Mouse (Mus musculus) inflammation-experienced regulatory T-cells, adult 6 months (primary cell): ENCODE measurements around the gene Angptl2. TPM values are rescaled to one million over a fixed set of nuclear protein-coding genes. Genes with fewer than 3 reads are reported as not detected.

Experiments
- ATAC-seq: one replicate; pipeline ENCODE4 v1.8.0; 2017
- polyA plus RNA-seq, 3 experiments: library from polyadenylated mRNA; unstranded; fragments of 100-300 nt; shearing (Covaris generic); gene quantifications; one replicate each; pipeline ENCODE4 v1.2.1; 2017

The Angptl2 gene
- polyA plus RNA-seq, 3 experiments from 2014 or later: 17.1 to 19.5 (median 19.3) TPM

DNA sequence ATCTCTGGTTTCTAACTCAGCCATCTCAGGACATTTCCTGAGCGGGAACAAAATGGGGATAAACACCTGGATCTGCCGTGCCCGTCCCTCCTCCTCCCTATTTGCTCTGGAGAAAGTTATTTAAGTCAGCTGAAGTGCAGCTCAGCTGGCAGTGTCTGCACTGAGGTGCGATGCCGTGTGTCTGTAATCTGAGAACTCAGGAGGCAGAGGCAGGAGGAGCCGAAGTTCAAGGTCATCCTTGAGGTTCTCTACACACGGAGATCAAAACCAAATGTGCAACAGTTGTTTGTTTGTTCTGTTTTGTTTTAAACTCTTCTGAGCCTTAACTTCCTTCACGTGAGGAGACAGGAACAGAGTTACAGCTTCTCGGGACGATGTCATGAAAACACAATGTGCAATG, 14.8 kb downstream of the Angptl2 start:
- no peak for ATAC-seq

DNA sequence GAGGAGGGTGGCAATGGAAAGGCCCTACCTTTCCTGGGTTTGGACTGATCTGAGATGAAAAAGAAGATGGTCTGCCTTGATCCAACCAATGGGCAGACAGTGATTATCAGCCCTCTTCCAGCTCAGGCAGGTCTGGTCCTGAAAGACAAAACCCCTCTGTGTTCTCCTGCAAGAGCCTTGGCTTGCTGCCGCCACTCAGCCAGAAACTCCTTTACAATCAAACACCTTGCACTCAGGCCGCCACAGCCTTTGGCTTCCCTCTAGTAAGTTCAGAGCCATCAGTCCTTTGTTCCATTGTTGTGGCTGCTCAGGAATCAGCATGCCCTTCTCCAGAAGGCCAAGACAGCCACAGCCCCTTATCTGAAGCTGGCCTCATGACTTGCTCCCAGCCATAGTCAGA, 15.9 kb downstream of the Angptl2 start:
- ATAC-seq: no peak

DNA sequence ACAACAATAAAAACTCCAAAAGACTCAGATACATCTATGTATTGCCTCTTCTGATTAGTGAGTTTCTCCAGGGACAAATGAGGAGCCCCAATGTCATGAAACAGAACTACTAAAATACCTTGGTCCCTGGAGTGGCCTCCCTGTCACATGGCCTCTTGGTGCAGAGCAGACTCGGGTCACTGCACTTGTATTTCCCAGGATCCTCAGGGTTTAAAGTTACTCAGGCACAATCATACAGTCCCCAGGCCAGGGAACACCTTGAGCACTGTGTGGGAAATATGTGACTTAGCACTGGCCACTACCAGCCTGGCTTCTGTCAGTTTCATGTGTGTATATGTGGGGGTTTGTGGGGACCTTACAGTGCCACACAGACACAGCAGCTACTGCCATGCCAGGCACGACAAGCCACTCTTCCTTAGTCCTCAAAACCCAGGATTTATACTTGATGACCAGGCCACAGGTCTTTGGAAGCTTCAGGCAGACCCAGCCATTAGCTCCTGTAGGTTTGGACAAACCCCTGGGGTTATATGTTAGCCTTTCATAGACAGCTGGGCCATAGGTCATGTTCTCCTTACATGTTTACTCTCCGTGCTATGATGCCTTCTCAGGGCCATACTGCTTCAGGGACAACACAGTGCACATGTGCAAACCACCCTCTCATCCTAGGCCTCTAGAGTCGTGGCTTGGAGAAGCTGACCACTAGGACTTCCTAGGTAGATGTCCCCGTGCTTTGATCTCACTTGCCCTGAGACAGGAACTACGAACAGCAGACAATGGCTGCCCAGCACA, 17.1 kb downstream of the Angptl2 start:
- no peak for ATAC-seq

DNA sequence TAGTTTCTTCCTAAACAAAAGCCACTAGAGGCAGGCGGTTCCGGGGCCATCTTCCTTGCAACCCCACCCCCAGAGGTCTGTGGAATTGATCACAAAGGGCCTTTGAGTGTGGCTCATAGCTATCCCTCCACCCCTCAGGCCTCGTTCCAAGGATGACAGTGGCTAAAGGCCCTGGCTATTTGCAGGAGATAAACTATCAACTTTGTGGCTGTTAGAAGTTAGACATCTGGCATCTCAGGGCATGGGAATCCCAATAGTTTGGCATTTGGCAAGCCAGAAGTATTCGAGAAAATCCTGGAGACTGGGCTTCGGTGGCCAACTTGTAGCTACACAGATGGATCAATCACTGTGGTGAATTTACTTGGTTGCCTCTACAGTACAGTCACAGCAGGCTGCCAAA, 18.0 kb downstream of the Angptl2 start:
- ATAC-seq: no peak

DNA sequence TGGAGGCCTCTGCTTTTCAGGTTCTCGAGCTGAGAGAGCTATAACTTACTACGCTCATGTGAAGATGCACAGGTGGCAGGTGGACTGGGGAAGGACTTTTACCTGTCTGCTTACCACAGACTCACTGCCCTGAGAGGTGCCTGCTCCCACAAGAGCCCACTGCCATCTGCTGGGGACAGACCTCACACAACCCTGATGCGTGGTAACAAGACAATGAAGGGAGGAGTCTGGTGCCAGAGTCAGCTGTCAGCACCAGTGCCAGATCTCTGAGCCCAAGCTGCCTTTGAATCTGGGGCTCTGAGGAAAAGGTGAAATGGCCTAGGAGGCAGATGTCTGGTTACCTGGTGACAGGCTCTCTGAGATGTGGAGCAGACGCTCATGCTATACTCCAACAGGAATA, 19.0 kb downstream of the Angptl2 start:
- ATAC-seq: no peak

DNA sequence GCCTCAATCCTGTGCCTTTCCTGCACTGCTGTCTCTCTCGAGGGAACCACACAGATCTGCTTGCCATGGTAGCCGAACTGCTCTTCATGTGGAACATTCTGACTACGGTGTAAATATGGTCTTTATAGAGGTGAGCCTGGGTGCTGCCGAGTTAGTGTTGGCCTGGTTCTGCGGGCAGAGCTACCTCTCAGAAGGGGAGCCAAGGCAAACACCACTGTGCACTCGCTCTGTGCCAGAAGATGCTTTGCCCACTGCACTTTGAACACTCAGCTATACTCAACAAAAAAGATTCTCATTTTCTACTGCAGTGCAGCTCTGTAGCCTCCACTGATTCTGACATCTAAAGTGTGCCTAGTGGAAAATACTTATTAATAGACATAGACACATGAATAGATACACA, 21.7 kb downstream of the Angptl2 start:
- ATAC-seq: no peak

DNA sequence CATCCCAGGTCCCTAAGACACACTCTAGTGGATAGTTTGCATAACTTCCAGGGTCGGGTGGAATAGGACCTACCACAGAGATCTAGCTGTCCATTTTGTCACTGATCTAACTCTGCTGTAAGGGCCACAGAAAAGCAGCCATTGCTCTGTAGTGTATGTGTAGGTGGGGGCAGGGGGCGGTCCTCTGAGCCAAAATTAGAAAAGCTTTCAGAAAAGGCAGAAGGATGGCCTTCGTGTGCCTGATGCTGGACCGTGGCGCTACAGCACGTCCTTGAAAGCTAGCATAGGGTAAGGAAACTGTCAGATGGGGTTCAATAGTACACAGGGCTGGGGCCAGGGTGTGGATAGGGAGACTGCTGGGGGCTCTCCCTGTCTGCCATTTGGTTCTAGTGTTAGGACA, 29.0 kb downstream of the Angptl2 start:
- no peak for ATAC-seq

DNA sequence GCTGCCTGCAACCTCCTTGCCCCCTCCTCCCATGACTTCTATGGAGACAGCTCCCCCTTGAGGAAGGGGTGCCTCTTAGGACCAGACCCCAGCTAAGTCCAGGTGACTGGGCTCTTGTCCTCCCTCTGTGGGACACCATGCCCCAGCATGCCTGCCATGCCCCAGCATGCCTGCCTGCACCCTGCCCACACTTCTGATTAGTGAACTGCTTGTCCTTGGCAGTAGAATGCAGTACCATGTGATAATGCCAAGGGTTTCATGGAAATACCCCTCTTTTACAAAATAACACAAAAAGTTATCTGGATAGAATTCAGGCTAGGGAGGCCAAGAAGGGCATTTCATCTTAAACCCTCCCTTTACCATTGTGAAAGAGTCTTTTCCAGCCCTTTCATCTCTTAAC, 29.5 kb downstream of the Angptl2 start:
- no peak for ATAC-seq

DNA sequence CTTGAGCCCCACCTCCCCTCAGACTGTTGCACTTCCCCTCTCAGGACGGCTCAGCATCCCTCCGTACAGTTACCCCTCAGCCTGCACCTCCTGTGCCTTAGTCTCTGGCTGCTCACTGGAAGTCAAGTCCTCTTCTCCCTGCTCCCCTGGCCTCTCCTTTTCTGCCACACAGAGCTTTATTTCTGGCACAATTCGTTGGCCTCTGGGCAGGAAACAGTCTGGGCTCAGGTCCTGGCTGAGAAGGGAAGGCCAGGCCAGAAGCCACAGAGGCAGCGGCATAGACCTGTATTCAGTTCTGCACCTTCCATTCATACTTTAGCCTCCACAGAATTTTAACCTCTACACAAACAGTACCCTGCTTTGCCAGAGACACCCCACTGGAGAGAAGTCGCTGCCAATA, 31.0 kb downstream of the Angptl2 start:
- no peak for ATAC-seq

DNA sequence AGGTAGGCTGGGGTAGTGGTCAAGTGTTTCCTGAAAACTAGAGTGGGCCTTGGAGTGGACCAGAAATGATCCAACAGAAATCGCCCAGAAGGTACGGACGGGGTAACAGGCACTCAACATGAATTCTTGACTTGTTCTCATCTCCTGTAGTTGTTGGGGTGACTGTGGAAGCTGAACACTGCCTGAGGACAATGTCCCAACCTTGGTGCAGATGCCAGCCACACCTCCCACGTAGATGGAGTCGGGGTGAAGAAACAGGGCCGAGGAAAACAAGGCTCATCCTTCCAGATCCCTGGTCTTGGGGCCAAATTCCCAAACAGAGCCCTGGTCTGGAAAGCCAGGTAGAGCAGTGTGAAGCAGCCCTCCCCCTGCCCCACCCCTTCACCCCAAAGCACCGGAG, 32.7 kb downstream of the Angptl2 start:
- ATAC-seq: no peak

DNA sequence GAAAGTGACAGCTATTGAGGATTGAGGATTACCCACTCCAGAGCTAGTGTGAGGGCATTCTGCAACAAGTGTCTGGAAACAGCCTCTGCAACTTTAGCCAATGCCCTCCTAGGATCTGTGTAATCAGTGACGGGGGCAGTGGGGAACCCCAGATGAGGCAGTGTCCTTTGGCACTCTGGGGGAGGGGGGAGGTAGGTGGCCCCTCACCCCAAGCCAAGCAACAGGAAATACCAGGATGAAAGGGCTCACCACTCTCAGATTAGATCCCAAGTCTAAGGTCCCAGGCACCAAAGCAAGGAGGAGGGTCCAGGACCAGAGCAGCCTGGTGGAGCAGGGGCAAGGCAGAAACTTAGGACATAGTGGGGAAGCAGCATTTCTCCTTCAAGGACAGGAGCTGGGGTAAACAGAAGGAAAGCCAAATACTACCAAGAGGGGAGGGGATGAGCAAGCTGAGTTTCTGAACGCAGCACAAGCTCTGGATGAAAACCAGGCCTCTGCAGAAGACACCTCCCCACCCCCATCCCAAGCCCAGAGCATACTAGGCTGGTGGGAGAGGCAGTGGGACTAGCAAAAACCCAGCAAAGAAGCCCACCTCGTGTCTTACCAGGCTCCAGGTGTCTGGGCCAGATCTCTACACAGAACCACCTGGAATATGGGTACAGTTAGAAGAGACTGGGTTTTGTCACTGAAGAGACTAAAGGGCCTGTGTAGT, 34.2 kb downstream of the Angptl2 start:
- ATAC-seq: no peak

DNA sequence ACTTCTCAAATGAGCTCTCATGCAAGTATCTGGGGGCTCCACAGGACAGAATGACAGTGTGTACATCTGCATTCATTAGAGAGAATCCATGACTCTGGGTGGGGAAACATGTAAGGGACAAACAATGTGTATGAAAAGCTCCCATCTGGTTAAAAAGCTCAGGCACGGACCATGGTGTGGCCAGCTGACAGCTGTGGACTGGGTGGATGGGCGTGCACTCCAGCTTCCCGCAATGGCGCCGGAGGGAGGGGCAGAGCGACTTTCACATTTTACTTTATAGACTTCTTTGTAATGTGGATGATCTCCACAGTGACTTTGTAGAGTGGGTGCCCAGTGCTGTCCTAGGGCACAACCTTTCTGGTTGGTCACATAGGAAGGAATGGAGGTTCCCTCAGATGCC, 36.9 kb downstream of the Angptl2 start:
- ATAC-seq: no peak

DNA sequence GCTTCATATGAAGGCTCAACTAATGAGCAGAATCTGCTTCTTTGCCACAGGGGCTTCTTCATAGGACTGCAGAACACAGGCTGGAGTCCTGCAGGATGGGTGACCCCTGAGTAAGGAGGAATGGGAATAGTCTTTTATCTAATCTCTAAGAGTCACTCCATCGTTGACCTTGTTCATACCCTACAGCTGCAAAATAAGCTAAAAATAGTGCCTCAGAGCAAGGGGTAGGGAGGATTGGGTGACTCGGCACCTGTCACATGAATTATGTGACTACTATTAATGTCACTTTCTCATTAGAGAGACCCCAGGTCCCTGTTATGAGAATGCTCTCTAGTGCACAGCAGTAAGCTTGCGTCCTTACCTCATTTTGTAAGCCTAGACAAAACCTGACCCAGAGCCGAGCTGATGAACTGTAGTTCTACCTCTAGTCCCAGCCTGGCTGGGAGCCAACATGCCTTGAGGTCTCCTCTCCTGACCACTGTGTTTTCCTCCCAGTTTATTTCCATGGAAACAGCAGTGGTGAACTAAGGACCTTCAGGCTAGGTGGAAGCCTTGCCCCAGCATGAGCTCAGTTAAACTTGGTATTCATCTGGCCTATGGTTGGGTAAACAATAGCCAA, 37.8 kb downstream of the Angptl2 start:
- no peak for ATAC-seq

DNA sequence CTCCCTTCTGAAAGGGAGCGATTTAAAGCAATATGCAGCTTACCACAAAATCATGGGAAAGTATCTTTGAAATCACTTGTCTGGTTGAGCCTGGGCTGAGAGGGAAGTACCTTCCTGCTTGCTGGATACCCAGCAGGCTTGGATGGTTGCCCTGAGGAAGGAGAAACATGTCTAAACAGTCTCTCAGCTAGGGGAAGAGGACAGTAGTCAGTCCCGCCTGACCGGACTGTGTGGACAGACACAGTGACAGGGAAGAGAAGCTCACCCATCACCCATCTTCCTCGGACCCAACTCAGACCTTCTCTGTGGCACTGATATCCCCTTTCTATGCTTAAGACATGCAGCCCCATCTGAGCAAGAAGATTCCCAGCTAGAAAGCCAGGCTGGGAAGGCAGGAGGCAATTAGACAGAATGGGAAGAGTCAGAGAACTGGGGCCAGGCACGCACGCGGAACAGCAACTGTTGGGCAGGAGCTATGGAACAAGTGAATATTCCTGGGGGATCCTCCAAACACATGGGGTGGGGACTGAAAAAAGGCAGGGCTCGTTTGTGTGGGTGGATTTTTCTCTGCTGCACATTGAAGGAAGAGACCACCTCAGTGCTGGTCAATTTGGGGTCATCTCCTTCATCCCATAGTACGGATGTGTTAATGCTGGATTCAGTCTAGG, 38.6 kb downstream of the Angptl2 start:
- ATAC-seq: no peak

DNA sequence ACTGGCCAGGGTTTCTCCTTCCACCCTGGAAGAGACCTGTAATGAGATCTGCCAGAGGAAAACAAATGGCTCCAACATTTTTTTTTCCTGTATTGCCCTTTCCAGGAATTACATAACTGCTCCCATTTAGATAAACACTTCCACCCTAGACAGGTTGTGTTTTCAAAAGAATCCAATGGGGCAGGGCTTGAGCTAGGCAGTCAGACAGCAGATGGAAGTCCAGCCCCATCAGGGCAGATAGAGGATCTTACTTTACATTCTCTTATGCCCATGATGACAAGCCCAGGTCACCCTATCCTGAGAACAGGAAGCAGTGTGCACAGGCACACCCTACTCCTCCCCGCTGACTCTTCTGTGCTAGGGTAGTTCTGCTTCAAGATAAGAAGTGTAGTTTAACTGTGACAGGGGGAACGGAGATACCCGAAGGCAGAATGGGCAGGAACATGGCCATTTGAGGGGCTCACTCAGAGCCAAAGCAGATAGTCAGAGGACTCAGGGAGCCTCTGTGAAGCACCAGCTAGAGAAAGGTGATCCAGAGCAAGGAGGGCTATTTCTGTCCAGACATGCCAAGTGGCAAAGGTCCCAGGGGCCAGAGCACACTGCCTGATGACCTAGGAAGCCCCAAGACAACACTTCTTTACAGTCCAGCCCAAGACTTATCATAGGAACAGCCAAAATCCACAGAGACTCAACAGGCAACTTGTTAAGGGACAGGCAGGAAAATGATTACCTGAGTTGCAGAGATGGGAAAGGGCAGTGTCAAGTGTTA, 41.1 kb downstream of the Angptl2 start:
- ATAC-seq: no peak

DNA sequence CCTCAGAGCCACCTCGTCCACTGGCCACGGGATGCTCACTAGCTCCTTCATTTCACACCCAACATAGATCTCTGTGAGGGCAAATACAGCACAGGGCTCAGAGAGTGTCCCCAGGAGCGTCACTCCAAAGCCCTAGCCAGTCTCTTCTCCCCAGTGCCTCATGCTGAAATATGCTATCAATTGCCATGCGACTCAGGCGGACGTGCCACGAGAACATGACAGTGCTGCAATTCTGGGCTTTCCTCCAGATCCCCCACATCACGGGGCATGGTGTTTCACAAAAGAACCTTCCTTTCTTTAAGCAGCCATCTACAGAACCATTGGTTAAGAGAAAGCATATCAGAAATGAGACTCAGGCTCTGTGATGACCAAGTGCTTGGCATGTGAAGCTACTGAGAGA, 44.9 kb downstream of the Angptl2 start:
- ATAC-seq: no peak

DNA sequence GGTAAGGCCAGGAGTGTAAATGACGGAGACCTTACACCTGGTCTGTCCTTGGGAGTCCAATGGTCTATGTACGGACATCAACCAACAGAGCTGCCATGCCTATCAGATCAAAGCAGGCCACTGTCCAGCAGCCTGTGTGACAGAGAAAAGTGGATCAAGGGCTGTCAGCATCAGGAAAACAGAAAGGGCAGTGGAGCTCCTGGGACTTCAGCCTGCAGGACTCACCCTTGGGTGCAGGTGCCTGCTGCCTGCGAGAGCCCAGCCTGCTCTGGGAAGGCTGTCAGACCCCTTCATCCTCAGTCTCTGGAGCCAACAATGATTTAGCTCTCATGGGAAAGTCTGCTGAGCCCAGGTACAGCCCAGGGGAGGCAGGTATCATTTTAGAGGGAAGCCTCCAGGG, 45.6 kb downstream of the Angptl2 start:
- no peak for ATAC-seq

DNA sequence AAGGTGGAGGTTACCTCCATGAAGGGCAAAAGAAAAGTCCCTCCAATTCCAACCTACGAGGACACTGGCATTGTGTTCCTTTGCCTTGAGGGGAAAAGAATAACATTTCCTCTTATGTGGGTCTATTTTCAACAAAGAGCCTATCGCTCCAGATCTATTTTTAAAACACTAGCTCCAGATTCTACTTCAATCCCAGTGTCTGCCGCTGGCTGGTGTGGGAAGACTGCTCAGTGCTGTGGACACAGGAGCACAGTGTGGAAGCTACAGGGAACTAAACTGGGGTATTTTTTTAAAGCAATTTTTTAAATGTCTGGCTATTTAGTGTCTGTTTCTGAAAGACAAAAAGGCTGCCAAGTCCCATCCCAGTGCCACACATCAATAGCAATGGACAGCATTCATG, 49.9 kb downstream of the Angptl2 start:
- ATAC-seq: no peak

DNA sequence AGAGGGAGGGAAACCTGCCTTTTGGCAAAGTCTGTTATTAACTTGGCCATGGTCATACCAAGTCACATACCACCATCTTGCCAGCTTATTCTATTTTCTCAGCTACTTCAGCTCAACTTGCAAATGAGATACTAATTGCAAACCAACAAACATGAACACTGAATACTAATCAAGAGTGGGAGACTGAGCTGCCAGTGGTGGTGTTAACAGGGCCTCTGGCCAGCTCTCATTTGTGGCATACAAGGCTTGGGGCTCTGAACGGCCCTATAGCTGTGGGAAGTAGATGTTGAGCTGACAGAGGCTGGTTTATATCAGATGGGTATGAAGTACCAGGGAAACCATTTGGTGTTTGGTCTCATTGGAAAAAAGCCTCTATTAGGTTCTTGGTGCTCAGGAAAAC, 51.2 kb downstream of the Angptl2 start:
- ATAC-seq: no peak

DNA sequence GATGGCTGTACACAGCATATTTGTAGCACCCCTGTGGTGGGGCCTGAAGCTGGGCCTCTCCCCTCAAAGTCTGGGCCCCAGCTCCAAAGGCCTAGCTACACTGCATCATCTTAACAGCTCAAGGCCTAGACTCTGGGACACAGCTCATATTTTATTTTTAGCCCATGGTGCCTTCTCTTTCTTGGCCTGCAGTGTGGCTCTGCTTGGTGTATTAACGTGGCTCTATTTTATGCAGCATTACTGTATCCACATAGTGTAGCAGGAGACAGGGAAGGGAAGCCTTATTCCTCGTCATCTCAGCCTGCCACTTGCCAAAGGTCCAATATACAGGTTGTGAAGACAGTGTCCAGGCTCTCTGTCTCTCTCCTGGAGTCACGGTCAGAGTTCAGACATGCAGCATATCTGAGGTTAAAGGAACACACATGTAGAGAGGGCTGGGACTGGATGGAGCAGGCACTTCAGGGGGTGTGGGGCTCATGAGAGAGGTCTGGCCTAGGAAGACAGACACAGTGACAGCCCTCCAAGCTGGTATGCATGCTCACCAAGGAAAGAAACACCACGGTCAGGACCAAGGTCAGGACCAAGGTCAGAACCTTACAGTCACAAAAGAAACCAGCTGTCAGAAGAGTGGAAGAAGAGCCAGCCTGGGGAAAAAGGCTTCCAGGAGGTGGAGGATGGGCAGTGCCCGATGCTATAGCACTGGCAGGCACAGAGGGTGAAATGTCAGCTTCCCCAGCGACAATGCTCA, 52.7 kb downstream of the Angptl2 start:
- ATAC-seq: no peak

DNA sequence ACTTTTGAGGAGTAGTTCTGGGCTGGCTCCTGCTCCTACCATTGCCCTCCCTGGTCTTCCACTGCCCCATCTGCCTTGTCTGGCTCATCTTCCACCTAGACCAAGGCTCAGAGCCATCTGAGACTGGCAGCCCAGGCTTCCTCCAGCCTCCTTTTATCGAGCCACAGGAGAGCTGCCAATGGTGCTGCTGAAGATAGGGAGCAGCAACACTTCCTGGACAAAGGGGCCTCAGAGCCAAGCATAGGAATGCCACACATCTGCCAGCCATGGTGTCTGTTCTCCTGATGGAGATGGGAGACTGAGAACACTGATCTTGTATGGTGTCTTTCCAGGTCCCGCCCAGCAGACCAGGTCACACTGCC, 53.2 kb downstream of the Angptl2 start:
- no peak for ATAC-seq

DNA sequence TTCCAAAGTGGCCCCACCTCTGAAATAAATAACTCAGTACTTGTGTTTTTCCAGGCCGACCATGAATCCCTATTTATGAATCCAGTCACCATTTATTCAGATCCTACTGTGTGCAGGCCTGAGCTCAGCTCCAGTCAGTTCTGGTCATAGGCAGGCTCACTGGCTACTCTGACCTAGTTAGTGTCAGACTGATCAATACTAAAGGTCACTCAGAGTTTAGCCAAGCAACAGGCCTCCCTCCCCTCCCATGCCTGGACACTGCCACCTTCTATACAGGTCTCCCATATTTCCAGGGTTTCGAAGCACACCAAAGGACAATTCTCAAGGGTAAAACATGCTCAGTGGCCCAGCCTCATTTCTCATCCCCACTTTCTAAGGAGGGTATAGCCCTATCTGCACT, 54.7 kb downstream of the Angptl2 start:
- ATAC-seq: no peak
